Mouse (Mus musculus): ENCODE measurements around the gene Nkapl.

Gene Nkapl

DNA sequence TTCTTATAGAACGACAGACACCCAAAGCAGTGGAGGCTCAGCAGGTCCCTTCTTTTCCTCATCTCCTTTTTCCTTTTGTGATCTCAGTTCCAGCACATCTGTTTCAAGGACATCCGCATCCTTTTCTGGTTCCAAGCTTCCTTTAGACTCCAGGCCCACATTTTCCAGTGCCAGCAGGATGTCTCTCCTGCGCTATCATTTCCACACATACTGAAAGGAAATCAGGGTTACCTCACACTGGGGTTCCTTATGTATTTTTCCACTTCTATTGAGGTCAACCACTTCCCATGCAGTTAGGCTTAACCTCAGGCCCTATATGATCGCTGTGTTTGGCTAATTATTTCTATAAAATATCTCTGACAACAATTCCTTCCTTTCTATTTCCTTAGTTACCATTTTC, 32.8 kb downstream of the Nkapl start:
- no peak for DNase-seq (ENCODE audit: low spot score in 2 of 2)

DNA sequence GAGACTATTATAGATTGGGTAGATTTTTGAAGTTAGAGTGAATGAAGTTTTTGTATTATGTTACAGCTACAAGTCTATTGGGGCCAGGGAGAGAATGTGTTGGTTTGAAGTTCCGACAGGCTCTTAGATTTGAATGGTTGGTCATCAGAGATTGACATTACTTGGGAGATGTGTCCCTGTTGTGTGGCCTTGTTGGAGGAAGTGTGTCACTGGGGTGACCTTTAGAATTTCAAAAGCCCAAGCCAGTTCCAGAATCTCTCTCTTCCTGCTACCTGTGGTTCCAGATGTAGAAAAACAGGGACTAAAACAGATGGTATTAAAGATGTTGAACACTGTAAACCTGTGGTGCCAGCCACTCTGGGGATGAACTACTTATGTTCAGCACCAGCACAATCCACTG, 40.7 kb downstream of the Nkapl start:
- DNase-seq (ENCODE audit: low spot score in 2 of 2) = no peak

DNA sequence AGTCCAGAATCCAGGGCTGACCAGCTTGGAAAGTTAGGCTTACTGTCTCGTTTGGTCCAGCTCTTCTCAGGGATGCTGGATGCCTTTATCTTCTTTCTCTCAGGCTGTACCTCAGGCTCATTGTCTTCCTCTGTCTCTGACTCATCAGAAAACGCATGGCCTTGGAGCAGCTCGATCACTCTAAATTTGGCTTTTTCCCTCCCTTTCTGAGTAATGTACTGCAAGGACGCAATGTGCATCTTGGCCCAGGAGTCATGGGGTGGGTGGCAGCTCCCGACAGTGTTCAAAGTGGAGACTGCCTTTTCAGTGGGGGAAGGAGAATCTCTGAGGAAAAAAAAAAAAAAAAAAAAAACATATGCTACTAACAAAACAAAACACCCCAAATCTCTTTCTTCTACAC, 45.0 kb downstream of the Nkapl start:
- no peak for DNase-seq (ENCODE audit: low spot score in 2 of 2)

- DNase-seq (ENCODE audit: low spot score in 2 of 2) = no peak
Observed at GRCm38 (mm10) chr13:21418865-21419264, 49.4 kb downstream of the Nkapl start.

GRCm38 (mm10) chr13:21417298-21418010, 50.9 kb downstream of the Nkapl start:
- DNase-seq (ENCODE audit: low spot score in 2 of 2) = peak in 1 of 2 experiments; percentile 18
